Mouse (Mus musculus): ENCODE results near the gene Hist1h2bp. TPM values are rescaled to one million over a fixed set of nuclear protein-coding genes. Genes with fewer than 3 reads are reported as not detected.
A peak's percentile ranks its signal among the peaks of the same experiment; 100 is the strongest.
"Not testable (repeated sequence)": the region's sequence is repeated elsewhere in the genome, so short reads cannot be mapped to it uniquely, and the experiment has no call there.

The Hist1h2bp gene
- polyA plus RNA-seq, 1 experiment from 2014 or later: 1.00 TPM

DNA sequence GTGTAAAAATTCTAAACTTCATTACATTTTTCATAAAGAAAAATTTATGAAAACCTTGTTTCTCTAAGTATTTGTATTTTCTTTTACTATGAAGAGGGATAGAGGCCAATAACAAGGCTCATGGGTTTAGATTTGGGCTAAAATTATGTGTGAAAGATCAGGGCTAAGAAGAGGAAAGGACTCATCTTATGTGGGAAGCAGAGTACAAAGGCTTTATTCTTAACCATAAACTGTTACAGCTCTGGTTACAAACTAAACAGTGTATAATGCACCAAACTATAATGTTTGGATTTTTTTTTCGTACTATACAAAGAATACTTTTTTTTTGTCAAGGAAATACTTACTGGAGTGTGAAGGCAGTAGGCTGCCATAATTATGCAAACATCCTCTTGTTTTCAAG lies 31.6 kb upstream of the Hist1h2bp start:
- Histone ChIP-seq H3K36me3 (no peaks in the 10 kb centered on the region), H3K4me3 (no peak overlapping the region), H3K9me3 (no peaks in the 10 kb centered on the region), H3K27me3 (no peaks in the 10 kb centered on the region), H3K4me2 (no peak overlapping the region), H3K9ac (no peak overlapping the region), H3K4me1 (peaks cover 13% of the 10 kb centered on the region), H3K27ac (no peak overlapping the region)
- WGBS: 67% methylated on average over 1 of the region's 1 CpGs
- no peak for ATAC-seq (ENCODE audit: insufficient number of reproducible peaks, low FRiP score, low TSS enrichment, low read depth)

DNA sequence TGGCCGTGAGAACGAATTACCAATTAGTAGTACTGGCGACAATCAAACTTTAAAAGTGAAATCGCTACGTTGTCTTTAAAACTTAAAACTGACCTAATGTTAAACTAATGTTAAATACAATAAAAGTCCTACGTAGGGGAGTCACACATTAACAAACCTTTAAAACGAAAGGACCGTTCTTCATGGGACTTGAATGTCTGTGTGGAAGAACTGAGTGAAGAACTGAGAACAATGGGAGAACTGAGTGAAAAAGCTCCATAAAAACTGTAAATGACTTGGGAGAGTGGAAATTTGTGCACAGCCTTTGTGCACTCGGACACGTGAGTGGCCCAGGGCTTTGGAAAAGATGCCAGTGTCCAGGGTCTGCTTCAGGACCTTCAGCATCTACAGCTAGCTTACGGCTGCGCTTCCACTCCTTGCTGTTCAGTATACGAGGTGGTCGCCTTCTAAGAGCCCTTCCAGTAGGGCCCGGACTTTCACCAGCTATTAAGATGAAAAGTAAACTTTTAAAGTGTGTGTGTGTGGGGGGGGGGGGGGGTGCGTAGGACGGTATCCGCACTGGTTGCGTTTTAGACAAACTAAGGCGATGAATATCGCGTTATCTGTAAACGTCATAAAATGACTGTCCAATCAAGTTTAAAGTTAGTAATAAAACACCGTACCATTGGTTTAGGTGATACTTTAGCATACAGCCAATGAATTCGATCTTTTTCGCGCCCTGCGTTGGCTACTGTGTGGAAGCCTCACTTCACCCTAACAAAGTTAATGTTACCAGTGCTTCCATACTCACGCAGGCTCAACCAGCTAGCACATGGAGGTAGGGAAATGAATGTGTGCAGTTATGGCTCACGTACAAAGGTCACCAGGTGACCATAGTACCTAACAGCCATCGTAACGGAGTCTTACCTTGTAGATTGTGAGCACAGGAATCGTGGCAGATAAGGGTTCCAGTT lies 8.2 kb upstream of the Hist1h2bp start:
- H3K27me3 ChIP-seq: no peaks in the 10 kb centered on the region
- H3K4me1 ChIP-seq: peaks cover 28% of the 10 kb centered on the region
- no peaks in the 10 kb centered on the region for H3K36me3 ChIP-seq
- peak overlapping the region; percentile 76 for H3K9ac ChIP-seq
- peak; percentile 88 for ATAC-seq (ENCODE audit: insufficient number of reproducible peaks, low FRiP score, low TSS enrichment, low read depth)
- peak overlapping the region; percentile 90 for H3K4me2 ChIP-seq
- peak overlapping the region; percentile 51 for H3K4me3 ChIP-seq
- H3K9me3 ChIP-seq: no peaks in the 10 kb centered on the region
- H3K27ac ChIP-seq: peak overlapping the region; percentile 95
- 4% methylated on average over 33 of the region's 33 CpGs for WGBS

DNA sequence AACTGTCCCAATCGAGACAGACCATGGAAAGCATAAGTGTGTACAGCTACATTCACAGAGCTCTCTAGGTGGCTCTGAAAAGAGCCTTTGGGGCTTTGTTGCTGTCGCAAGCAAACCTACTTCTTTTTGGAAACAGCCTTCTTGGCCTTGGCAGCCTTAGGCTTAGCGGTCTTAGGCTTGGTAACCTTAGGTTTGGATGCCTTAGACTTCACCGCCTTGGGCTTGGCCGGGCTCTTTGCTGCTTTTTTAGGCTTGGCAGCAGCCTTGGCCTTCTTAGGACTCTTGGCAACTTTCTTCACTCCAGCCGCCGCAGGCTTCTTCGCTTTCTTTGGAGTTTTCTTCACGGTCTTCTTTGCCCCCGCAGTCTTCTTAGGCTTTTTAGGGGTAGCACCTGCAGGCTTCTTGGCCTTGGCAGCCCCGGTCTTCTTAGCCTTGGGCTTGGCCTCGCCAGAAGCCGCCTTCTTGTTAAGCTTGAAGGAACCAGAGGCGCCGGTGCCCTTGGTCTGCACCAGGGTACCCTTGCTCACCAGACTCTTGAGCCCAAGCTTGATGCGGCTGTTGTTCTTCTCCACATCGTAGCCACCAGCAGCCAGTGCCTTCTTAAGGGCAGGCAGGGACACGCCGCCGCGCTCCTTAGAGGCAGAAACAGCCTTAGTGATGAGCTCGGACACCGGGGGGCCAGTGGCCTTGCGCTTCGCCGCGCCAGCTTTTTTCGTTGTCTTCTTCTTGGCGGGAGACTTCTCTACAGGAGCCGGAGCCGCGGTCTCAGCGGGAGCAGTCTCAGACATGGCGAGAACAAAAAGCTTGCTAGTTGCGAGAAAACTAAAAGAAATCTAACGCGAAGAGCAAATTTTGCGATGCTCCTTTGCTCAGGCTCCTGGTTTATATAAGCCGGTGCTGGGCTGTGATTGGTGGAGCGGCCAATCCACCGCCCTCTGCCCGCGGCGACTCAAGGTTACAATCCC lies 7.2 kb upstream of the Hist1h2bp start, which contains the start of gene Hist1h1b:
Gene Hist1h1b (minus strand): TSS at position 859 of the 965 bp plus-strand sequence.
- Histone ChIP-seq H3K4me1 (peaks cover 33% of the 10 kb centered on the region), H3K27ac (peak within 1 kb of the TSS; percentile 95), H3K4me3 (peak within 1 kb of the TSS; percentile 51), H3K36me3 (no peaks in the 10 kb centered on the region), H3K27me3 (no peaks in the 10 kb centered on the region), H3K4me2 (peak within 1 kb of the TSS; percentile 90), H3K9me3 (no peaks in the 10 kb centered on the region), H3K9ac (peak within 1 kb of the TSS; percentile 76)
- ATAC-seq (ENCODE audit: insufficient number of reproducible peaks, low FRiP score, low TSS enrichment, low read depth): peak; percentile 53
- under 1% methylated on average over 44 of the region's 44 CpGs for WGBS

DNA sequence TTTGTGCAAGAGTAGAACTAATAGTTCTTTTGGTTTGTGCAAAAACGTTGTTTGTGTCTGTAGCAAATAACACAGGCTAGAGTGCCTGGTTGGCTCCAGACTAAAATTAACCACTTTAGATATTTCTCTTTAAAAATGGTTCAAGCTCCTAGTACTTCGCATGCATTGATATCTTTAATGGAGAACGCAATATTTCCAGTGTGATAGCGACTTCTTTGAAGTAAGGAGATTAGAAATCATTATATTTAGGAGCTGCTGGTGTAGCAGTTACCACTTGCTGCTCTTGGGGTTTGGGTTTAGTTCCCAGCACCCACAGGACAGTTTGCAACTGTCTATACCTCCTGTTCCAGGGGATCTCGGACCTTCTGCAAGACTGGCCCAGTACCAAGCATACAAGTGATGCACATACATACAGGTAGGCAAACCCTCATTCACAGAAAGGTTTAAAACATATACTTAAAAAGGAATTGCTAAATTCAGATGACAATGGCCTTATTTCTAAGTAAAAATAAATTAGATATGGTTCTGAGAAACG lies 6.2 kb upstream of the Hist1h2bp start:
- no peaks in the 10 kb centered on the region for H3K9me3 ChIP-seq
- H3K36me3 ChIP-seq: no peaks in the 10 kb centered on the region
- H3K4me2 ChIP-seq: peak overlapping the region; percentile 90; the same call in 1 of the 2 replicates
- peak overlapping the region; percentile 51 for H3K4me3 ChIP-seq
- peak overlapping the region; percentile 95 for H3K27ac ChIP-seq
- no peak for ATAC-seq (ENCODE audit: insufficient number of reproducible peaks, low FRiP score, low TSS enrichment, low read depth)
- H3K27me3 ChIP-seq: no peaks in the 10 kb centered on the region
- no peak overlapping the region for H3K9ac ChIP-seq
- 44% methylated on average over 6 of the region's 6 CpGs for WGBS
- peaks cover 36% of the 10 kb centered on the region for H3K4me1 ChIP-seq

GRCm38 (mm10) chr13:21781639-21782038 lies 5.6 kb upstream of the Hist1h2bp start:
- Histone ChIP-seq H3K36me3 (no peaks in the 10 kb centered on the region), H3K9me3 (no peaks in the 10 kb centered on the region), H3K4me2 (no peak overlapping the region), H3K9ac (no peak overlapping the region), H3K4me3 (no peak overlapping the region), H3K4me1 (peaks cover 37% of the 10 kb centered on the region), H3K27ac (no peak overlapping the region), H3K27me3 (no peaks in the 10 kb centered on the region)
- no peak for ATAC-seq (ENCODE audit: insufficient number of reproducible peaks, low FRiP score, low TSS enrichment, low read depth)
- 89% methylated on average over 1 of the region's 1 CpGs for WGBS

DNA sequence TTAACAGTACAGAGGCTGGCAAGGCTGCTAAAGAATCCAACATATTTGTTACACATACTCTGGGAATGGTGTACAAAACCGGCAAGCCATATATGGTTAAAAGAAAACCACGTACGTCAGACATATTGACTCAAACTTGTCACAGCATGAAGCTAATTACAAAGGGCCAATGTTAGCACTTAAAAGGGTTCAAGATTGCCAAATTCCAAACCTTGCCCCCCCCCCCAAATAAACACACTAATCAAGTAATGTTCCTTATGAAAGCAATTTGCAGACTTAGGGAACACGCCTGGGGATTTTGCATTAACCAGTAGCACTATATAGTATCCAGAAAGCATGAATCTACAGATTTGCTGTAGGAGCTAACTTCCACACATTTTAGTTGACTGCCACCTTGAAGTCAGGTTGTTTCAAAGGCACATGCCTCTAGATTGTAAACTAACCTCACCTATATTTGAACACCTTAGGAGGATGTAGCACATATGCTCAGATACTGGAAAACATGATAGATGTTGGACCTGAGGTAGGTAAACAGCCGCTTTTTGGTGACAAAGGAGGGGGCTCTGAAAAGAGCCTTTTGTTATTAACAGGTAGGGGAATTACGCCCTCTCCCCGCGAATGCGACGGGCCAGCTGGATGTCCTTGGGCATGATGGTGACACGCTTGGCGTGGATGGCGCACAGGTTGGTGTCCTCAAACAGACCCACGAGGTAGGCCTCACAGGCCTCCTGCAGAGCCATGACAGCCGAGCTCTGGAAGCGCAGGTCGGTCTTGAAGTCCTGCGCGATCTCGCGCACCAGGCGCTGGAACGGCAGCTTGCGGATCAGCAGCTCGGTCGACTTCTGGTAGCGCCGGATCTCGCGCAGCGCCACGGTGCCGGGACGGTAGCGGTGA lies 4.7 kb upstream of the Hist1h2bp start:
- not testable (repeated sequence) for ATAC-seq (ENCODE audit: insufficient number of reproducible peaks, low FRiP score, low TSS enrichment, low read depth)
- under 1% methylated on average over 17 of the region's 35 CpGs for WGBS

DNA sequence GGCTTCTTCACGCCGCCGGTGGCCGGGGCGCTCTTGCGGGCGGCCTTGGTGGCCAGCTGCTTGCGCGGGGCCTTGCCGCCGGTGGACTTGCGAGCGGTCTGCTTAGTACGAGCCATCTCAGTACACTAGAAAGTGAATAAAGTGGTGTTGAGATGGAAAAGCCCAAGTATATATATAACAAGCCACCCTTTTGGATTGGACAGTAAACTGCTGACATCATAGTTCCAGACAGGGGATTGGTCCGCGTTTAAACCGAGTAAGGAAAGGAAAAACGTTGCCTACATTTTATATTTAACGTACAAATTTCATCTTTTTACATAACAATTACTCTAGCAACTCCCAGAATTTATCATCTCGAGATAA lies 4.0 kb upstream of the Hist1h2bp start, which contains the start of gene Hist1h3i:
Gene Hist1h3i (minus strand): TSS at position 116 of the 363 bp plus-strand sequence.
- no peaks in the 10 kb centered on the region for H3K36me3 ChIP-seq
- ATAC-seq (ENCODE audit: insufficient number of reproducible peaks, low FRiP score, low TSS enrichment, low read depth): peak; percentile 69
- WGBS: 0% methylated on average over 19 of the region's 20 CpGs

More for the DNA sequence above, 4.7 kb upstream of the Hist1h2bp start:
- not testable (repeated sequence) for H3K36me3 ChIP-seq, H3K9me3 ChIP-seq, H3K27me3 ChIP-seq
- Histone ChIP-seq H3K27ac (peak overlapping the region; percentile 88), H3K4me3 (peak overlapping the region; percentile 41), H3K9ac (peak overlapping the region; percentile 28; the same call in 1 of the 2 replicates), H3K4me1 (peaks cover 37% of the 10 kb centered on the region), H3K4me2 (peak overlapping the region; percentile 56)

DNA sequence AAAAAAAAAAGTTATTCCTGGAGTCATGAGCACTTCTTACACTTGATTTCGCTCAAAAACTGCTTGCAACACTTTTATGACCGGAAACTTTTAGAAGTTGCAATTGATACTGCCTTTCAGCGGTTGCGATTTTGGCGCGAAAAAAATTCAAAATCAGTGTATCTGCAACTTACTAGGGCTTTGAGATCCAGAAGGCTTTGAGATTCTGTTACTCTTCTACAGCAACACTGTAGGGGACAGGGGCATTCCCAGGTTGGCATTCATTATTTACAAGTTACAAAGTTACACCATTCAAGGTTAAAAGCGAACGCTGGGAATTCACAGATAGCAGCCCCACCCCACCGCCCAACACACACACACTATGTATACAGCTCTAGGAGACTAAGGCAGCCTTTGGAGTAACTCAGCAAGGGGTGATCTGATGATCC lies 3.5 kb upstream of the Hist1h2bp start:
- Histone ChIP-seq H3K4me1 (peaks cover 37% of the 10 kb centered on the region), H3K4me2 (peak overlapping the region; percentile 56), H3K27ac (peak overlapping the region; percentile 88), H3K9ac (peak overlapping the region; percentile 33; the same call in 1 of the 2 replicates), H3K4me3 (peak overlapping the region; percentile 41), H3K36me3 (no peaks in the 10 kb centered on the region), H3K9me3 (no peaks in the 10 kb centered on the region), H3K27me3 (no peaks in the 10 kb centered on the region)
- WGBS: 3% methylated on average over 9 of the region's 9 CpGs
- no peak for ATAC-seq (ENCODE audit: insufficient number of reproducible peaks, low FRiP score, low TSS enrichment, low read depth)

More for the DNA sequence above, 4.0 kb upstream of the Hist1h2bp start, which contains the start of gene Hist1h3i:
- peak within 1 kb of the TSS; percentile 88 for H3K27ac ChIP-seq
- H3K4me1 ChIP-seq: peaks cover 37% of the 10 kb centered on the region
- H3K9me3 ChIP-seq: no peaks in the 10 kb centered on the region
- peak within 1 kb of the TSS; percentile 41 for H3K4me3 ChIP-seq
- no peaks in the 10 kb centered on the region for H3K27me3 ChIP-seq
- H3K9ac ChIP-seq: peak within 1 kb of the TSS; percentile 33; the same call in 1 of the 2 replicates
- peak within 1 kb of the TSS; percentile 56 for H3K4me2 ChIP-seq

DNA sequence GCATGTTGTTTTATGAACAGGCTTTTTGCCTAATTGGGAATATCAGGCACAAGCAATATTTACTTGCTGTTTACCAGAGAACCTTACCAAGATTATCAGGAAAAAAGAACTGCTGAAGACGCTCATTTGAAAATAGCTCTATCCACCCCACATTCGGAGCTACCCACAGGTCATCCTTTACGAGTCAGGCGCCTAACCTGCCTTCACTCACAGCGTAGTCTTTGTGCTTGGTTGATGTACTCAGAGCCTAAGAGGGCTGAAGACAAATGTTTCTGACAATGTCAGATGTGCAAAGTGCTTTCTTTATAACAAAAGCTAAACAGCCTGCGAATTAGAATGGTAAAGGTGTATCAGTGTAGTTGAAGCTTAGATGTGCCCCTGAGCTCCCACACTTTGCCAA lies 3.0 kb upstream of the Hist1h2bp start:
- H3K27ac ChIP-seq: peak overlapping the region; percentile 88
- H3K9ac ChIP-seq: 0 out of 2 replicates have a peak overlapping the region, but pooled peaks have one; percentile 33
- 0 out of 2 replicates have a peak overlapping the region, but pooled peaks have one; percentile 41 for H3K4me3 ChIP-seq
- peak overlapping the region; percentile 56 for H3K4me2 ChIP-seq
- peaks cover 37% of the 10 kb centered on the region for H3K4me1 ChIP-seq
- WGBS: 25% methylated on average over 6 of the region's 6 CpGs
- ATAC-seq (ENCODE audit: insufficient number of reproducible peaks, low FRiP score, low TSS enrichment, low read depth): no peak
- no peaks in the 10 kb centered on the region for H3K9me3 ChIP-seq
- H3K27me3 ChIP-seq: no peaks in the 10 kb centered on the region
- H3K36me3 ChIP-seq: no peaks in the 10 kb centered on the region

DNA sequence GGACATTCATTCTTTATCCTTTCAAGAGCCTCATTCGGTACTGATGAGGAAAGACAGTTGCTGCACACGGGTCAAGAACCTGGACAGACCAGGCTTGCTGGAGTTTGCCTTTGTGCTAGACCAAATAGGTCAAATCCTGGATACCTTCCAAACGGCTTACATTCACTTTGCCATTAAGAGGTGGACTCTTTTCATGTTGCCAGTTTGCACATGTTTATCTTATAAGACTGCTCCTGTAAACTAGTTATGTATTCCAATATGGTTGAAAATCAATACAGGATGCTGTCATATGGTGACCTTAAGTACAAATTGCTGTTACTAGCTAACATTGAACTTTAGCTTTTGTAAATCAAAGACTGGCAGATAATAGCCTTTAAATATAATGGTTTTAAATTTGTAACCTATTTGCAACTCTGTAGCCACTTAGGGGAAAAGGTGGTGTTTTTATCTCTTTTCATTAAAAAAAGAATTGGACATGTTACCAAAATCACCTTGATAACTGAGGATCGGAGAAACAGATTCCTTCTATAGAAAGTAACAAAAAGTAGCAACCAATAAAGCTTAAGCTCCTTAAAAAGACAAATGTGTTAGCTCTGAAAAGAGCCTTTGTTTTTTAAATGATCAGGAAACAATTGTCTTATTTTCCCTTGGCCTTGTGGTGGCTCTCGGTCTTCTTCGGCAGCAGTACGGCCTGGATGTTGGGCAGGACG lies 917 bp upstream of the Hist1h2bp start:
- Histone ChIP-seq H3K27ac (peak overlapping the region; percentile 80), H3K9me3 (no peaks in the 10 kb centered on the region)

More for the DNA sequence above, 917 bp upstream of the Hist1h2bp start:
- Histone ChIP-seq H3K4me1 (peaks cover 27% of the 10 kb centered on the region), H3K4me3 (peak overlapping the region; percentile 38), H3K9ac (no peak overlapping the region), H3K4me2 (peak overlapping the region; percentile 53), H3K36me3 (no peaks in the 10 kb centered on the region), H3K27me3 (no peaks in the 10 kb centered on the region)
- no peak for ATAC-seq (ENCODE audit: insufficient number of reproducible peaks, low FRiP score, low TSS enrichment, low read depth)
- WGBS: 5% methylated on average over 8 of the region's 8 CpGs

All from limb, embryonic 15.5 days (tissue).